11 mouse cellular contexts compared by ENCODE assay signal in genomic region chr11:117283048-117283888, GRCm38 (mm10).
DNase-seq lines count a peak whose midpoint lies in the region; ATAC-seq lines count a peak whose summit lies in the region.
"Had no signal": no experiment of that assay in that cellular context is flagged by ENCODE, and none has a peak within 500 bp of the region (broad histone marks: within the 10 kb centered on the region; RNA-seq: fewer than 3 reads in every experiment).

No protein-coding gene starts in this region.

- no peak overlapping the region for H3K4me3 ChIP-seq in heart, embryonic 15.5 days
- H3K4me3 ChIP-seq in midbrain, embryonic 10.5 days, result no peak overlapping the region
- no peak overlapping the region for H3K4me3 ChIP-seq in midbrain, embryonic 11.5 days (ENCODE audit: low read depth, low read length)
- no peak overlapping the region for H3K4me3 ChIP-seq in intestine, embryonic 16.5 days (ENCODE audit: low read length)
- H3K4me3 ChIP-seq: erythroblast, embryonic 14.5 days had no signal

- 0 out of 2 replicates have a peak overlapping the region, but pooled peaks have one; percentile 21 for H3K27ac ChIP-seq in heart, embryonic 15.5 days
- peak overlapping the region; percentile 75 for H3K27ac ChIP-seq in midbrain, embryonic 10.5 days (replicated peaks)
- no peak overlapping the region for H3K27ac ChIP-seq in midbrain, embryonic 11.5 days (ENCODE audit: low read depth, low read length)
- 0 out of 2 replicates have a peak overlapping the region, but pooled peaks have one; percentile 45 for H3K27ac ChIP-seq in intestine, embryonic 16.5 days (ENCODE audit: low read length)
- H3K27ac ChIP-seq: macrophage had no signal

- H3K36me3 ChIP-seq in heart, embryonic 15.5 days, result no peaks in the 10 kb centered on the region
- H3K36me3 ChIP-seq in midbrain, embryonic 10.5 days, result peaks cover 26% of the 10 kb centered on the region
- no peaks in the 10 kb centered on the region for H3K36me3 ChIP-seq in midbrain, embryonic 11.5 days (ENCODE audit: control insufficient read depth, insufficient read depth, low read length)
- H3K36me3 ChIP-seq in intestine, embryonic 16.5 days (ENCODE audit: control insufficient read depth, insufficient read depth, low read length), result no peaks in the 10 kb centered on the region

- no peaks in the 10 kb centered on the region for H3K9me3 ChIP-seq in heart, embryonic 15.5 days (replicated peaks)
- H3K9me3 ChIP-seq in midbrain, embryonic 10.5 days (replicated peaks), result no peaks in the 10 kb centered on the region
- H3K9me3 ChIP-seq in midbrain, embryonic 11.5 days (ENCODE audit: control insufficient read depth, low read length), result no peaks in the 10 kb centered on the region
- H3K9me3 ChIP-seq in intestine, embryonic 16.5 days (ENCODE audit: control insufficient read depth, low read length), result no peaks in the 10 kb centered on the region

- 64% methylated on average over 11 of the region's 11 CpGs for WGBS in heart, embryonic 15.5 days
- 69% methylated on average over 11 of the region's 11 CpGs for WGBS in midbrain, embryonic 10.5 days
- 79% methylated on average over 11 of the region's 11 CpGs for WGBS in midbrain, embryonic 11.5 days
- whole genome bisulfite sequencing in intestine, embryonic 16.5 days, result 72% methylated on average over 11 of the region's 11 CpGs

- no peak for ATAC-seq in heart, embryonic 15.5 days (replicated peaks; ENCODE audit: insufficient number of reproducible peaks, insufficient read depth, low FRiP score, low read depth)
- ATAC-seq in midbrain, embryonic 11.5 days (ENCODE audit: low FRiP score), result no peak
- ATAC-seq in intestine, embryonic 16.5 days, result no peak

- H3K27me3 ChIP-seq in heart, embryonic 15.5 days, result no peaks in the 10 kb centered on the region
- H3K27me3 ChIP-seq in midbrain, embryonic 10.5 days (ENCODE audit: low read depth, poor library complexity, severe bottlenecking), result no peaks in the 10 kb centered on the region
- H3K27me3 ChIP-seq in midbrain, embryonic 11.5 days (ENCODE audit: control insufficient read depth, insufficient read depth, low read length), result no peaks in the 10 kb centered on the region
- no peaks in the 10 kb centered on the region for H3K27me3 ChIP-seq in intestine, embryonic 16.5 days (replicated peaks; ENCODE audit: control insufficient read depth, insufficient read depth, low read length)

- peaks cover 46% of the 10 kb centered on the region for H3K4me1 ChIP-seq in heart, embryonic 15.5 days (replicated peaks)
- peaks cover 81% of the 10 kb centered on the region for H3K4me1 ChIP-seq in midbrain, embryonic 10.5 days
- peaks cover 15% of the 10 kb centered on the region for H3K4me1 ChIP-seq in midbrain, embryonic 11.5 days (ENCODE audit: control insufficient read depth, insufficient read depth, low read length)
- H3K4me1 ChIP-seq in intestine, embryonic 16.5 days (ENCODE audit: control insufficient read depth, insufficient read depth, low read length), result peaks cover 67% of the 10 kb centered on the region

- H3K4me2 ChIP-seq in heart, embryonic 15.5 days, result no peak overlapping the region
- no peak overlapping the region for H3K4me2 ChIP-seq in midbrain, embryonic 11.5 days
- H3K4me2 ChIP-seq in intestine, embryonic 16.5 days (ENCODE audit: low read depth, low read length), result no peak overlapping the region

- intact Hi-C loops in heart, postnatal 25 days (cut with DNase I), result no loop called here
- intact Hi-C loops in left cerebral cortex, postnatal 4 days (cut with DNase I), result no loop called here

- no peak overlapping the region for H3K9ac ChIP-seq in heart, embryonic 15.5 days
- H3K9ac ChIP-seq in midbrain, embryonic 11.5 days (ENCODE audit: low read length), result no peak overlapping the region
- 0 out of 2 replicates have a peak overlapping the region, but pooled peaks have one; percentile 1 for H3K9ac ChIP-seq in intestine, embryonic 16.5 days (ENCODE audit: low read depth, low read length)

- DNase-seq in heart, postnatal 25 days (ENCODE audit: low spot score), result no peak
- DNase-seq in midbrain, embryonic 10.5 days (ENCODE audit: low spot score), result no peak
- no peak for DNase-seq in midbrain, embryonic 11.5 days (ENCODE audit: low spot score, missing footprints)
- DNase-seq in testis, postnatal 14 days (ENCODE audit: low spot score), result peak; percentile 48
- DNase-seq in left cerebral cortex, postnatal 4 days, result no peak
- DNase-seq: cerebellum, adult 2 months; thymus, postnatal 25 days had no signal
